Mouse (Mus musculus): Measurements from ENCODE around the gene Cdk6.

- TF ChIP-seq CTCF (IDR thresholded peaks at IDR 0.05; ENCODE audit: control insufficient read depth, insufficient read depth, low read length) (no peak), POLR2A (IDR thresholded peaks at IDR 0.05; ENCODE audit: borderline replicate concordance, control insufficient read depth, low read depth, low read length) (no peak)
Measured at GRCm38 (mm10) chr5:3363036-3363983, 22.0 kb downstream of the Cdk6 start.

Data from bone marrow, adult 2 months (tissue).